In genomic region chr7:19750217-19751069, GRCm38 (mm10) we compare ENCODE assay signal across 8 mouse cellular contexts. TPM values are rescaled to one million over a fixed set of nuclear protein-coding genes. Genes with fewer than 3 reads are reported as not detected.
DNase-seq lines count a peak whose midpoint lies in the region; ATAC-seq lines count a peak whose summit lies in the region.

Gene Nectin2 (minus strand): TSS chr7:19750483.

- peak; percentile 16 to 23 for DNase-seq in CD8-positive naive resting alpha-beta T cell, adult 2 months (ENCODE audit: low read depth in 2 of 2, low spot score in 2 of 2)
- peak; percentile 71 for DNase-seq in c-Kit-positive CD71-negative TER-119-negative erythroid progenitor cells, embryonic 14.5 days (ENCODE audit: low read depth)
- peak; percentile 85 for DNase-seq in forebrain, embryonic 10.5 days (ENCODE audit: extremely low spot score, low spot score)
- DNase-seq in kidney, postnatal 14 days, result peak; percentile 92
- peak; percentile 80 for DNase-seq in liver, embryonic 13.5 days
- DNase-seq in natural killer cell, adult 2 months (ENCODE audit: low spot score in 2 of 2), result peak; percentile 62 to 70

- H3K27me3 ChIP-seq in forebrain, embryonic 10.5 days (ENCODE audit: poor library complexity, severe bottlenecking), result no peaks in the 10 kb centered on the region
- no peaks in the 10 kb centered on the region for H3K27me3 ChIP-seq in heart, embryonic 14.5 days (ENCODE audit: control insufficient read depth, insufficient read depth, low read length)
- no peaks in the 10 kb centered on the region for H3K27me3 ChIP-seq in liver, embryonic 13.5 days
- H3K27me3 ChIP-seq in stomach, embryonic 14.5 days (ENCODE audit: control insufficient read depth, insufficient read depth, low read length), result no peaks in the 10 kb centered on the region

- peaks cover 49% of the 10 kb centered on the region for H3K4me1 ChIP-seq in forebrain, embryonic 10.5 days
- peaks cover 45 to 62% of the 10 kb centered on the region in 2 experiments for H3K4me1 ChIP-seq in heart, embryonic 14.5 days (ENCODE audit: control insufficient read depth in 2 of 2, insufficient read depth in 2 of 2, low read length in 2 of 2)
- peaks cover 55% of the 10 kb centered on the region for H3K4me1 ChIP-seq in liver, embryonic 13.5 days (replicated peaks)
- H3K4me1 ChIP-seq in stomach, embryonic 14.5 days (ENCODE audit: control insufficient read depth, insufficient read depth, low read length), result peaks cover 37% of the 10 kb centered on the region

- H3K27ac ChIP-seq in forebrain, embryonic 10.5 days, result peak within 1 kb of the TSS; percentile 92
- peak within 1 kb of the TSS; percentile 84 to 89 for H3K27ac ChIP-seq in heart, embryonic 14.5 days (replicated peaks in 1 of 2; ENCODE audit: control insufficient read depth in 1 of 2, insufficient read depth in 1 of 2, low read depth in 2 of 2, low read length in 2 of 2)
- H3K27ac ChIP-seq in liver, embryonic 13.5 days, result peak within 1 kb of the TSS; percentile 76
- H3K27ac ChIP-seq in stomach, embryonic 14.5 days (ENCODE audit: low read length), result peak within 1 kb of the TSS; percentile 97

- 15% methylated on average over 19 of the region's 19 CpGs for WGBS in forebrain, embryonic 10.5 days
- WGBS in heart, embryonic 14.5 days, result 16% methylated on average over 19 of the region's 19 CpGs
- 15% methylated on average over 19 of the region's 19 CpGs for WGBS in liver, embryonic 13.5 days (ENCODE audit: insufficient replicate concordance)
- WGBS in stomach, embryonic 14.5 days, result 15% methylated on average over 19 of the region's 19 CpGs

- H3K9ac ChIP-seq in heart, embryonic 14.5 days (ENCODE audit: low read length), result peak within 1 kb of the TSS; percentile 93
- peak within 1 kb of the TSS; percentile 83 for H3K9ac ChIP-seq in liver, embryonic 13.5 days
- peak within 1 kb of the TSS; percentile 95 for H3K9ac ChIP-seq in stomach, embryonic 14.5 days (replicated peaks; ENCODE audit: low read depth, low read length)

- H3K4me3 ChIP-seq in forebrain, embryonic 10.5 days, result peak within 1 kb of the TSS; percentile 77
- peak within 1 kb of the TSS; percentile 70 to 96 for H3K4me3 ChIP-seq in heart, embryonic 14.5 days (ENCODE audit: control insufficient read depth in 1 of 2, insufficient read depth in 1 of 2, low read depth in 1 of 2, low read length in 2 of 2)
- peak within 1 kb of the TSS; percentile 73 for H3K4me3 ChIP-seq in liver, embryonic 13.5 days (replicated peaks)
- H3K4me3 ChIP-seq in stomach, embryonic 14.5 days (ENCODE audit: low read depth, low read length), result peak within 1 kb of the TSS; percentile 89

- no peaks in the 10 kb centered on the region for H3K9me3 ChIP-seq in forebrain, embryonic 10.5 days
- 0 out of 2 replicates have a peak, but pooled peaks cover 2% of the 10 kb centered on the region for H3K9me3 ChIP-seq in heart, embryonic 14.5 days (ENCODE audit: control insufficient read depth, low read length)
- no peaks in the 10 kb centered on the region for H3K9me3 ChIP-seq in liver, embryonic 13.5 days (replicated peaks)
- no peaks in the 10 kb centered on the region for H3K9me3 ChIP-seq in stomach, embryonic 14.5 days (ENCODE audit: control insufficient read depth, low read depth, low read length)

- peak; percentile 44 for ATAC-seq in heart, embryonic 14.5 days (ENCODE audit: insufficient number of reproducible peaks, insufficient read depth, low FRiP score, low read depth)
- ATAC-seq in liver, embryonic 13.5 days (ENCODE audit: low read depth), result peak; percentile 73
- peak; percentile 74 for ATAC-seq in stomach, embryonic 14.5 days (ENCODE audit: insufficient number of reproducible peaks, insufficient read depth, low FRiP score, low read depth)

- peaks cover 6% of the 10 kb centered on the region for H3K36me3 ChIP-seq in forebrain, embryonic 10.5 days (replicated peaks)
- H3K36me3 ChIP-seq in heart, embryonic 14.5 days (ENCODE audit: control insufficient read depth, insufficient read depth, low read length), result no peaks in the 10 kb centered on the region
- no peaks in the 10 kb centered on the region for H3K36me3 ChIP-seq in liver, embryonic 13.5 days
- no peaks in the 10 kb centered on the region; the same call in 1 of the 2 replicates for H3K36me3 ChIP-seq in stomach, embryonic 14.5 days (ENCODE audit: control insufficient read depth, insufficient read depth, low read length)

- H3K4me2 ChIP-seq in heart, embryonic 14.5 days (ENCODE audit: low read length), result peak within 1 kb of the TSS; percentile 93
- peak within 1 kb of the TSS; percentile 98 for H3K4me2 ChIP-seq in liver, embryonic 13.5 days
- peak within 1 kb of the TSS; percentile 82 for H3K4me2 ChIP-seq in stomach, embryonic 14.5 days (replicated peaks; ENCODE audit: low read depth, low read length)

RNA-seq across cellular contexts. Expression of gene Nectin2, which starts in this region (rescaled TPM):
- polyA plus RNA-seq in forebrain, embryonic 10.5 days (2016; fragmentation: Nextera tagmentation; extraction: Ambion mirVana), result 84.2 and 97.3 TPM in 2 replicates
- polyA plus RNA-seq in heart, embryonic 14.5 days (2014; fragmentation: Nextera tagmentation; extraction: Ambion mirVana), result 63.4 and 68.4 TPM in 2 replicates
- polyA plus RNA-seq in liver, embryonic 13.5 days (2015; fragmentation: Nextera tagmentation; extraction: Ambion mirVana), result 17.9 and 18.2 TPM in 2 replicates
- 106 and 113 TPM in 2 replicates for polyA plus RNA-seq in stomach, embryonic 14.5 days (2014; fragmentation: Nextera tagmentation; extraction: Ambion mirVana)

Comparison
In these comparisons a context has a peak if more than half of its experiments do, and no peak if none do; other contexts are left out.
1. Peak in every context shown above with its lines: DNase-seq, ATAC-seq, H3K4me3 ChIP-seq and H3K27ac ChIP-seq.
2. DNase-seq: peak in every context shown above with its lines; median percentile 92 in kidney, postnatal 14 days; 85 in forebrain, embryonic 10.5 days; 80 in liver, embryonic 13.5 days; 71 in c-Kit-positive CD71-negative TER-119-negative erythroid progenitor cells, embryonic 14.5 days; 66 in natural killer cell, adult 2 months; 20 in CD8-positive naive resting alpha-beta T cell, adult 2 months.